Mouse (Mus musculus) megakaryocyte, embryonic 14.5 days (primary cell): ENCODE measurements at regions not wholly inside any gene's neighbourhood (a gene's known extent, or its start where the extent isn't known, plus 50 kb on each side); places are given as distances from the start of the nearest gene placed in this dataset.

ENCODE experiments used
- H3K27me3 ChIP-seq: replicated peaks from 2 replicates; pipeline ENCODE3; 2012; ENCODE audit warnings: inconsistent platforms
- H3K36me3 ChIP-seq: replicated peaks from 2 replicates; pipeline ENCODE3; 2012; ENCODE audit warnings: low read length, inconsistent platforms, mixed read lengths
- H3K4me1 ChIP-seq: 2 replicates; pipeline ENCODE4 v1.6.1; 2012; ENCODE audit warnings: inconsistent platforms
- H3K4me3 ChIP-seq: replicated peaks from 2 replicates; pipeline ENCODE3; 2012; ENCODE audit warnings: moderate library complexity, mild to moderate bottlenecking, inconsistent platforms
- H3K9me3 ChIP-seq: 2 replicates; pipeline ENCODE4 v1.6.1; 2012; ENCODE audit warnings: inconsistent platforms
- FLI1 ChIP-seq: IDR thresholded peaks from 2 replicates; pipeline ENCODE4 v1.6.1; 2012; ENCODE audit warnings: low read length, inconsistent platforms, mixed read lengths
- GATA1 ChIP-seq: IDR thresholded peaks from 3 replicates; pipeline ENCODE4 v1.6.1; 2012; ENCODE audit warnings: mixed read lengths, low read length, inconsistent platforms, borderline replicate concordance

DNA sequence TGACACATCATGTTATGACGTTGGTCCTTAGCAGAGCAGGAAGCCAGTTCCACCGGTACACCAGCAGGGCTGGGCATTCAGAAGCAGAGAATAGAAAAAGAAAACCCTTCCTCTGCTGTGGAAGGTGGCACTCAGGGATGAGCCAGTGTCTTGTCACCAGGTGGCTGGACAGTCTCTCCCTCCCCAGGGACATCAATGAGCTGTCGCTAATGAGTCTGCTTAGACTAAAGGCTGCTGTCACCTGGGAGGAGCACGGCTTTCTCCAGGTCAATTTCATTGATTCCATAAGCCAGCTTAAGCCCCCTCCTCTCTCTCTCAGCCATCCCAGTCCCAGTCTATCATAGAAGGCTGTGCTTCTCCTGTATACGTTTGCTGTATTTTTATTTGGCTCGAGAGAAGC lies 51.2 kb upstream of the Tmem132d start:
- no peaks in the 10 kb centered on the region for H3K36me3 ChIP-seq
- no peak overlapping the region for H3K4me3 ChIP-seq
- peaks cover 80% of the 10 kb centered on the region for H3K9me3 ChIP-seq
- H3K4me1 ChIP-seq: no peaks in the 10 kb centered on the region
- no peaks in the 10 kb centered on the region for H3K27me3 ChIP-seq
- TF ChIP-seq FLI1: no peak
- TF ChIP-seq GATA1: no peak

DNA sequence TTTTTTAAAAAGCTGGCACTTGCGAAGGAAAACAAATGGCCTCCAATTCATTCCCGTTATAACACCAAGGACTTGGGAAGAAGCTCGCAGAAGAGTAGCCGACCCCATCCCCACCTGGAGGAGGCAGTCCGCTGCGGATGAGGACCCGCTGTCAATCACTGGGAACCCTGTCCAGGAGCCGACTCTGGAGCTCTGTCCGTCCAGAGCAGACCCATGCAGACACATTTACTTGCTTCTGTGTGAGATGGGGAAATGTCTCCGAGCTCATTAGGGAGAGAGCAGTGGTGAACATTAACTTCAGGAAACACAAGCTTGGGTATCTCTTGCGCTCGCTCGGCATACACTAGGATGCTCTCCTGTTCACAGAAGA lies 50.5 kb upstream of the Tmem132d start:
- no peak for TF ChIP-seq FLI1
- TF ChIP-seq GATA1: no peak
- no peaks in the 10 kb centered on the region for H3K27me3 ChIP-seq
- peaks cover 79% of the 10 kb centered on the region for H3K9me3 ChIP-seq
- H3K4me3 ChIP-seq: no peak overlapping the region
- no peaks in the 10 kb centered on the region for H3K4me1 ChIP-seq
- no peaks in the 10 kb centered on the region for H3K36me3 ChIP-seq

DNA sequence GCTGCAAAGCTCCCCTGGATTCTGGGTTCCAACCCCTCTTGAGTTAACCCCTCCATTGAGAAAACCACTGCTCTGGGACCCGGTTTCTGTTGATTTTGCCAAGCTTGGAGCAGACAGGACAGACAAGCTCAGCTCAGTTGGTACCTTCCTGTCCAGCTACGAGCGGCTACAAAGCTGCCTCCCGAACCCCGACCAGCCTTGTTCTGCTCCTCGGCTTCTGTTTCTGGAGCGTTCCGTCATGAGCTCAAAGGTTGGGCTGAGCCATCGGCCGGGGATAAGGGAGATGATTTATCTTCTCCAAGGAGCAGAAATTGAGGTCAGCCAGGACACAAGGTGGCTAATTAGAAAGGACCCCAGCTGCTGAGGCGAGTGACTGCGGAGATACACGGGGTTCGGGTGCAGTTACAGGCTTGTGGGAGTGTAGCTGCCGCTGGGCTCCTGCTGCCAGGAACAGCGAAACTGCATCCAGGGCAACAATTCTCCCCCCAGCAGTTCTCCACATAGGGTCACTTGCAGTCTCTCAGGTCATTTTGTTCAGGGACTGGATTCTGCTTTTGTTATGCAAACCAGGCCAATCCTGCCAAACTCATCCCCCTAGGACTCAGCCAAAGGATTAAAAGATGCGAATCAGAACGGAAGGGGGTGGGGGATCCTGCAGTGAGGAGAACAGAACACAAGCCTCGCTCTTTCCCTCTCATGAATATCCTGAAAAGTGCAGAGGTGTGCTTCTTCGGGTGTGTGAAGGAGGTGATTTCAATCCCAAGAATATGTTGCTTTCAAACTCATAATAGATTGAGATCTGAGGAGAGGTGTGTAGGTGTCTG lies 50.0 kb upstream of the Tmem132d start:
- H3K36me3 ChIP-seq: no peaks in the 10 kb centered on the region
- H3K9me3 ChIP-seq: peaks cover 78% of the 10 kb centered on the region
- H3K27me3 ChIP-seq: no peaks in the 10 kb centered on the region

More for the DNA sequence above, 50.0 kb upstream of the Tmem132d start:
- TF ChIP-seq FLI1: no peak
- no peak for TF ChIP-seq GATA1
- Histone ChIP-seq H3K4me3 (no peak overlapping the region), H3K4me1 (no peaks in the 10 kb centered on the region)
